Comparison of ENCODE assay signal across 8 mouse cellular contexts in the genomic region with DNA sequence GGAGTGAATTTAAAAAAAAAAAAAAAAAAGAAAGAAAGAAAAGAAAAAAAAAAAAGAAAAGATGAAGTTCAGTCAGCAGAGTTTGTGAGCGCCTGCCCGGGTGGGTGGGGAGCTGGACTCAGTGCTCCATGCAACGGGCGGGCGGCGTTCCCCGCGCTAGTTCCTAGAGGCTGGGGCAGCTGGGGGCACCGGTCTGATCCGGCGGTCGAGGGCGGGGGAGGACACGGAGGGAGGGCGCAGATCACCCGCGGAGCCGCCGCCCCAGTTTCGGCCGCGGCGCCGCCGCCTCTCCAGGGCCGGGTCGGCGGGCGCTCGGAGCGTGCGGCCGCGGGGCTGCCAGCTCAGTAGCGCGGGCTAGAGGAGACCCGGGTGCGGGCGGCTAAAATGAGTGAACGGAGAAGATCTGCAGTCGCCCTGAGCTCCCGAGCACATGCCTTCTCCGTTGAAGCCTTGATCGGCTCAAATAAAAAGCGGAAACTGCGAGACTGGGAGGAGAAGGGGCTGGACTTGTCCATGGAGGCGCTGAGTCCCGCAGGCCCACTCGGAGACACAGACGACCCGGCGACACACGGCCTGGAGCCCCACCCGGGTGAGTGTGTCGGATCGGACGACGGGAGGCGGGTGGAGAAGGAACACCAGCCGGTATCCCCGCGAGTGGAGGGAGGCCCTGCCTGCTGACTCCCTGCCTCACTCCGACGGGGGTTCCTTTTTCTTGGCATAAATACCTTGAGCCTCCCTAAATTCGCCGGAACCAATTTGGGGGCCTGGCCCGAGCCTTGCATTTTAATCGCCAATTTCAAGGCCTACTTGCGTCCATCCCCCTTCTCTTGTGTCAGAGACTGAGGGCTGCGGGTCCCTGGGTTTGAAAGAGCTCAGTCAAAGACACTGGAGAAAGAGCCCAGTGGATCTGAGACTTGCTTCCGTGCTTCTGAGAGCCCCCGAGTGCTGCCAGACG. TPM values are rescaled to one million over a fixed set of nuclear protein-coding genes. Genes with fewer than 3 reads are reported as not detected.
DNase-seq lines count a peak whose midpoint lies in the region; ATAC-seq lines count a peak whose summit lies in the region.

No protein-coding gene starts in this region.

- no peaks in the 10 kb centered on the region for H3K9me3 ChIP-seq in embryonic facial prominence, embryonic 12.5 days
- H3K9me3 ChIP-seq in liver, embryonic 12.5 days (replicated peaks), result no peaks in the 10 kb centered on the region
- no peaks in the 10 kb centered on the region for H3K9me3 ChIP-seq in neural tube, embryonic 14.5 days (ENCODE audit: control insufficient read depth, low read length)

- H3K4me1 ChIP-seq in embryonic facial prominence, embryonic 12.5 days, result no peaks in the 10 kb centered on the region
- peaks cover 8% of the 10 kb centered on the region; the same call in 1 of the 2 replicates for H3K4me1 ChIP-seq in liver, embryonic 12.5 days
- H3K4me1 ChIP-seq in neural tube, embryonic 14.5 days (ENCODE audit: control insufficient read depth, insufficient read depth, low read length), result no peaks in the 10 kb centered on the region

- peak; percentile 50; the same call in 1 of the 2 replicates for ATAC-seq in embryonic facial prominence, embryonic 12.5 days (ENCODE audit: insufficient number of reproducible peaks, insufficient read depth, low FRiP score, low TSS enrichment)
- 0 out of 2 replicates have a peak, but pooled peaks have one; percentile 10 for ATAC-seq in liver, embryonic 12.5 days
- peak; percentile 54 for ATAC-seq in neural tube, embryonic 14.5 days (ENCODE audit: low read depth)

- intact Hi-C loops in heart, postnatal 14 days (cut with DNase I), result no loop called here
- intact Hi-C loops in left cerebral cortex, postnatal 36 days (cut with DNase I), result no loop called here

- no peaks in the 10 kb centered on the region for H3K36me3 ChIP-seq in embryonic facial prominence, embryonic 12.5 days
- H3K36me3 ChIP-seq in liver, embryonic 12.5 days, result no peaks in the 10 kb centered on the region
- no peaks in the 10 kb centered on the region for H3K36me3 ChIP-seq in neural tube, embryonic 14.5 days (ENCODE audit: control insufficient read depth, insufficient read depth, low read length)

- peak overlapping the region; percentile 66 for H3K4me2 ChIP-seq in embryonic facial prominence, embryonic 12.5 days (replicated peaks)
- peak overlapping the region; percentile 60 for H3K4me2 ChIP-seq in liver, embryonic 12.5 days
- peak overlapping the region; percentile 36 for H3K4me2 ChIP-seq in neural tube, embryonic 14.5 days (ENCODE audit: low read depth, low read length)

- DNase-seq in urinary bladder, postnatal 36 days (ENCODE audit: low spot score in 2 of 2), result peak; percentile 9 to 38
- DNase-seq in urinary bladder, adult 18-20 months (ENCODE audit: low spot score in 2 of 2), result no peak
- DNase-seq in heart, postnatal 14 days, result peak; percentile 26 to 39
- no peak for DNase-seq in left cerebral cortex, postnatal 36 days (ENCODE audit: low spot score in 2 of 2)
- DNase-seq in urinary bladder, adult 2 months (ENCODE audit: low spot score), result no peak

- H3K4me3 ChIP-seq in embryonic facial prominence, embryonic 12.5 days, result peak overlapping the region; percentile 54
- peak overlapping the region; percentile 34 for H3K4me3 ChIP-seq in liver, embryonic 12.5 days
- peak overlapping the region; percentile 14; the same call in 1 of the 2 replicates for H3K4me3 ChIP-seq in neural tube, embryonic 14.5 days (ENCODE audit: low read depth, low read length)

- H3K27me3 ChIP-seq in embryonic facial prominence, embryonic 12.5 days, result peaks cover 80% of the 10 kb centered on the region
- H3K27me3 ChIP-seq in liver, embryonic 12.5 days (replicated peaks), result peaks cover 100% of the 10 kb centered on the region
- peaks cover 69% of the 10 kb centered on the region for H3K27me3 ChIP-seq in neural tube, embryonic 14.5 days (ENCODE audit: control insufficient read depth, insufficient read depth, low read length)

- peak overlapping the region; percentile 70 for H3K9ac ChIP-seq in embryonic facial prominence, embryonic 12.5 days
- H3K9ac ChIP-seq in liver, embryonic 12.5 days, result 0 out of 2 replicates have a peak overlapping the region, but pooled peaks have one; percentile 1
- H3K9ac ChIP-seq in neural tube, embryonic 14.5 days (replicated peaks; ENCODE audit: low read depth, low read length), result no peak overlapping the region

- WGBS in embryonic facial prominence, embryonic 12.5 days, result under 1% methylated on average over 73 of the region's 73 CpGs
- WGBS in liver, embryonic 12.5 days (ENCODE audit: insufficient replicate concordance), result 1% methylated on average over 71 of the region's 73 CpGs
- under 1% methylated on average over 73 of the region's 73 CpGs for WGBS in neural tube, embryonic 14.5 days

- H3K27ac ChIP-seq in embryonic facial prominence, embryonic 12.5 days, result peak overlapping the region; percentile 89
- no peak overlapping the region for H3K27ac ChIP-seq in liver, embryonic 12.5 days
- H3K27ac ChIP-seq in neural tube, embryonic 14.5 days (ENCODE audit: low read depth, low read length), result no peak overlapping the region

RNA-seq across cellular contexts. Expression of a gene that starts 13.6 kb away (rescaled TPM):
- polyA plus RNA-seq in embryonic facial prominence, embryonic 12.5 days (2016; fragmentation: Nextera tagmentation; extraction: Ambion mirVana), result 14.5 and 15.2 TPM in 2 replicates
- total RNA-seq in heart, postnatal 14 days (2021), result under 1 TPM; 0.10 to 0.48 TPM
- 0.14 TPM in 1 of 2 replicates, not detected in the other for polyA plus RNA-seq in liver, embryonic 12.5 days (2016; fragmentation: Nextera tagmentation; extraction: Ambion mirVana)
- polyA plus RNA-seq in neural tube, embryonic 14.5 days (2014; fragmentation: Nextera tagmentation; extraction: Ambion mirVana), result 0.07 and 0.32 TPM in 2 replicates
- 1 to 10 TPM in 1 of 2 experiments, under 1 TPM in 1; 0.84 to 1.1 TPM for total RNA-seq in left cerebral cortex, postnatal 36 days (2021)
- polyA plus RNA-seq in urinary bladder, adult 2 months (2012; rRNA removed), result 0.25 and 0.29 TPM in 2 replicates

Comparison
In these comparisons a context has a peak if more than half of its experiments do, and no peak if none do; other contexts are left out.
1. DNase-seq: peak in urinary bladder, postnatal 36 days (2 of 2) and heart, postnatal 14 days (2 of 2); none in urinary bladder, adult 18-20 months (0 of 2), left cerebral cortex, postnatal 36 days (0 of 2) and urinary bladder, adult 2 months (single experiment).
2. RNA of a gene that starts 13.6 kb away (polyA plus RNA-seq): 14.5 to 15.2 TPM in embryonic facial prominence, embryonic 12.5 days; 0.25 to 0.29 TPM in urinary bladder, adult 2 months, 0.07 to 0.32 TPM in neural tube, embryonic 14.5 days and 0.14 TPM in liver, embryonic 12.5 days; every median in the first group is over 10 times any median in the second.
3. Peak in every context shown above with its lines, with median percentiles within 50 percentile points of each other: ATAC-seq, H3K4me2 ChIP-seq and H3K4me3 ChIP-seq.